7 mouse cellular contexts compared by ENCODE assay signal in genomic region chr12:108764917-108765678, GRCm38 (mm10). TPM values are rescaled to one million over a fixed set of nuclear protein-coding genes. Genes with fewer than 3 reads are reported as not detected.
A peak's percentile ranks its signal among the peaks of the same experiment; 100 is the strongest.
DNase-seq lines count a peak whose midpoint lies in the region; ATAC-seq and TF ChIP-seq lines count a peak whose summit lies in the region.

No protein-coding gene starts in this region.

- peak; percentile 28 to 43 for DNase-seq in CD8-positive naive resting alpha-beta T cell, adult 2 months (ENCODE audit: low read depth in 2 of 2, low spot score in 2 of 2)
- peak; percentile 25 to 36 for DNase-seq in heart, postnatal 10 days
- no peak for DNase-seq in right cerebral cortex, adult 18-20 months
- no peak for DNase-seq in frontal cortex, adult 2 months (ENCODE audit: extremely low spot score in 1 of 2, low spot score in 1 of 2)

- TF ChIP-seq CTCF in bone marrow, adult 2 months (IDR thresholded peaks at IDR 0.05; ENCODE audit: control insufficient read depth, insufficient read depth, low read length), result no peak

- WGBS in bone marrow, adult 2 months, result 5% methylated on average over 22 of the region's 22 CpGs
- WGBS in liver, embryonic 12.5 days (ENCODE audit: insufficient replicate concordance), result 45% methylated on average over 22 of the region's 22 CpGs
- 71% methylated on average over 22 of the region's 22 CpGs for WGBS in neural tube, embryonic 15.5 days

- peak overlapping the region; percentile 82 for H3K4me2 ChIP-seq in liver, embryonic 12.5 days
- peak overlapping the region; percentile 51 for H3K4me2 ChIP-seq in neural tube, embryonic 15.5 days

- TF ChIP-seq POLR2A in bone marrow, adult 2 months (IDR thresholded peaks at IDR 0.05; ENCODE audit: borderline replicate concordance, control insufficient read depth, low read depth, low read length), result peak; percentile 32; the same call in 1 of the 2 replicates

- no peaks in the 10 kb centered on the region for H3K36me3 ChIP-seq in liver, embryonic 12.5 days
- no peaks in the 10 kb centered on the region for H3K36me3 ChIP-seq in neural tube, embryonic 15.5 days

- peak overlapping the region; percentile 59 for H3K9ac ChIP-seq in liver, embryonic 12.5 days
- peak overlapping the region; percentile 41; the same call in 1 of the 2 replicates for H3K9ac ChIP-seq in neural tube, embryonic 15.5 days (replicated peaks)

- H3K27ac ChIP-seq in bone marrow, adult 2 months (ENCODE audit: control insufficient read depth, insufficient read depth, low read depth, low read length, poor library complexity), result peak overlapping the region; percentile 99
- H3K27ac ChIP-seq in liver, embryonic 12.5 days, result peak overlapping the region; percentile 74
- H3K27ac ChIP-seq in neural tube, embryonic 15.5 days (replicated peaks), result peak overlapping the region; percentile 67

- no peaks in the 10 kb centered on the region for H3K27me3 ChIP-seq in liver, embryonic 12.5 days (replicated peaks)
- no peaks in the 10 kb centered on the region for H3K27me3 ChIP-seq in neural tube, embryonic 15.5 days (replicated peaks)

- peaks cover 11% of the 10 kb centered on the region for H3K4me1 ChIP-seq in bone marrow, adult 2 months (ENCODE audit: control insufficient read depth, insufficient read depth, low read length)
- peaks cover 79% of the 10 kb centered on the region for H3K4me1 ChIP-seq in liver, embryonic 12.5 days
- H3K4me1 ChIP-seq in neural tube, embryonic 15.5 days, result peaks cover 19% of the 10 kb centered on the region

- intact Hi-C loops in heart, postnatal 10 days (cut with DNase I), result loop anchor here (2.0 kb wide), 2 partner anchors 26 to 130 kb away; partner anchors contain the start of gene Wars

- ATAC-seq in liver, embryonic 12.5 days, result no peak
- no peak for ATAC-seq in neural tube, embryonic 15.5 days (ENCODE audit: low FRiP score)

- peak overlapping the region; percentile 80 for H3K4me3 ChIP-seq in bone marrow, adult 2 months (replicated peaks; ENCODE audit: control insufficient read depth, low read depth, low read length)
- peak overlapping the region; percentile 50 for H3K4me3 ChIP-seq in liver, embryonic 12.5 days
- peak overlapping the region; percentile 18 for H3K4me3 ChIP-seq in neural tube, embryonic 15.5 days (replicated peaks)

- no peaks in the 10 kb centered on the region for H3K9me3 ChIP-seq in liver, embryonic 12.5 days (replicated peaks)
- H3K9me3 ChIP-seq in neural tube, embryonic 15.5 days (replicated peaks), result no peaks in the 10 kb centered on the region

RNA-seq across cellular contexts. Expression of gene Yy1, which starts 27.7 kb away (rescaled TPM):
- 16.3 and 35.4 TPM in 2 replicates for polyA plus RNA-seq in bone marrow, adult 2 months (2011; ENCODE audit: insufficient read depth, insufficient read length, low replicate concordance, missing spikeins)
- total RNA-seq in heart, postnatal 10 days (2021), result 10 to 100 TPM; 36.0 to 44.9 TPM
- 13.1 and 14.6 TPM in 2 replicates for polyA plus RNA-seq in liver, embryonic 12.5 days (2016; fragmentation: Nextera tagmentation; extraction: Ambion mirVana)
- 10.2 and 13.7 TPM in 2 replicates for polyA plus RNA-seq in neural tube, embryonic 15.5 days (2015; fragmentation: Nextera tagmentation; extraction: Ambion mirVana)
- polyA plus RNA-seq in frontal cortex, adult 2 months (2012; rRNA removed), result 25.0 and 25.2 TPM in 2 replicates

Comparison
In these comparisons a context has a peak if more than half of its experiments do, and no peak if none do; other contexts are left out.
1. DNase-seq: peak in CD8-positive naive resting alpha-beta T cell, adult 2 months (2 of 2) and heart, postnatal 10 days (2 of 2); none in right cerebral cortex, adult 18-20 months (single experiment) and frontal cortex, adult 2 months (0 of 2).
2. H3K4me3 ChIP-seq: peak in every context shown above with its lines; median percentile 80 in bone marrow, adult 2 months; 50 in liver, embryonic 12.5 days; 18 in neural tube, embryonic 15.5 days.
3. Peak in every context shown above with its lines, with median percentiles within 50 percentile points of each other: H3K27ac ChIP-seq.